Mouse (Mus musculus): Measurements from ENCODE around the gene Rnf114.

- TF ChIP-seq POLR2A (IDR thresholded peaks at IDR 0.05; ENCODE audit: control insufficient read depth, extremely low read depth, insufficient read depth, low read length, poor library complexity) (no peak), CTCF (IDR thresholded peaks at IDR 0.05; ENCODE audit: borderline replicate concordance, control insufficient read depth, extremely low read depth, insufficient read depth, low read length, poor library complexity) (no peak)
Measured at GRCm38 (mm10) chr2:167475596-167475995, 16.8 kb upstream of the Rnf114 start.

Measured in thymus, adult 2 months (tissue).